In genomic region chr19:46483701-46484328, GRCm38 (mm10) we compare ENCODE assay signal across 9 mouse cellular contexts. TPM values are rescaled to one million over a fixed set of nuclear protein-coding genes. Genes with fewer than 3 reads are reported as not detected.
A peak's percentile ranks its signal among the peaks of the same experiment; 100 is the strongest.
DNase-seq lines count a peak whose midpoint lies in the region; ATAC-seq and TF ChIP-seq lines count a peak whose summit lies in the region.
"Had no signal": no experiment of that assay in that cellular context is flagged by ENCODE, and none has a peak within 500 bp of the region (broad histone marks: within the 10 kb centered on the region; RNA-seq: fewer than 3 reads in every experiment).

No protein-coding gene starts in this region.

- H3K9me3 ChIP-seq in forebrain, embryonic 16.5 days (ENCODE audit: control insufficient read depth, low read length) = no peaks in the 10 kb centered on the region
- H3K9me3 ChIP-seq: neural tube, embryonic 12.5 days had no signal

- no peak overlapping the region for H3K4me2 ChIP-seq in forebrain, embryonic 16.5 days (ENCODE audit: low read length)
- H3K4me2 ChIP-seq: neural tube, embryonic 12.5 days had no signal

- 0 out of 2 replicates have a peak, but pooled peaks cover 5% of the 10 kb centered on the region for H3K36me3 ChIP-seq in forebrain, embryonic 16.5 days (ENCODE audit: control insufficient read depth, insufficient read depth)

- TF ChIP-seq CTCF in bone marrow macrophage, adult 2 months (IDR thresholded peaks at IDR 0.05; ENCODE audit: low read depth, low read length) = no peak

- peak; percentile 55; the same call in 1 of the 2 replicates for ATAC-seq in forebrain, embryonic 16.5 days

- peaks cover 80% of the 10 kb centered on the region for H3K4me1 ChIP-seq in bone marrow macrophage, adult 2 months (ENCODE audit: control insufficient read depth, insufficient read depth, low read length)
- peaks cover 19% of the 10 kb centered on the region for H3K4me1 ChIP-seq in forebrain, embryonic 16.5 days (replicated peaks; ENCODE audit: control insufficient read depth, insufficient read depth, low read length)

- TF ChIP-seq POLR2A in bone marrow macrophage, adult 2 months (IDR thresholded peaks at IDR 0.05; ENCODE audit: borderline replicate concordance, low read depth, low read length) = no peak

- peak; percentile 55 for DNase-seq in layer of hippocampus, adult 11-12 months (ENCODE audit: low spot score)
- no peak for DNase-seq in layer of hippocampus, adult 9-10 months (ENCODE audit: low spot score)
- DNase-seq in kidney, adult 9 months = peak; percentile 76
- peak; percentile 36 for DNase-seq in lung, postnatal 14 days
- no peak for DNase-seq in yolk sac, embryonic 10.5 days (ENCODE audit: low spot score)
- no peak for DNase-seq in thymus, postnatal 14 days

- H3K27me3 ChIP-seq in forebrain, embryonic 16.5 days (replicated peaks; ENCODE audit: control insufficient read depth, insufficient read depth, low read length) = no peaks in the 10 kb centered on the region
- H3K27me3 ChIP-seq: neural tube, embryonic 12.5 days had no signal

- 48% methylated on average over 15 of the region's 15 CpGs for WGBS in forebrain, embryonic 16.5 days

- no peak overlapping the region for H3K9ac ChIP-seq in forebrain, embryonic 16.5 days (replicated peaks; ENCODE audit: low read depth, low read length)
- H3K9ac ChIP-seq: neural tube, embryonic 12.5 days had no signal

- peak overlapping the region; percentile 81 for H3K27ac ChIP-seq in bone marrow macrophage, adult 2 months (ENCODE audit: insufficient read depth, low read depth, low read length)
- H3K27ac ChIP-seq in forebrain, embryonic 16.5 days (ENCODE audit: low read length) = peak overlapping the region; percentile 77
- H3K27ac ChIP-seq: neural tube, embryonic 12.5 days had no signal

- H3K4me3 ChIP-seq in bone marrow macrophage, adult 2 months (ENCODE audit: insufficient read depth, low read length) = peak overlapping the region; percentile 19
- no peak overlapping the region for H3K4me3 ChIP-seq in forebrain, embryonic 16.5 days (replicated peaks; ENCODE audit: low read length)
- H3K4me3 ChIP-seq: neural tube, embryonic 12.5 days had no signal

RNA-seq across cellular contexts. Expression of gene Trim8, which starts 17.7 kb away (rescaled TPM):
- 66.3 and 69.0 TPM in 2 replicates for polyA plus RNA-seq in bone marrow macrophage, adult 2 months (2012; ENCODE audit: insufficient read depth, insufficient read length, missing spikeins)
- 24.5 and 27.7 TPM in 2 replicates for polyA plus RNA-seq in forebrain, embryonic 16.5 days (2015; fragmentation: Nextera tagmentation; extraction: Ambion mirVana)

Comparison
In these comparisons a context has a peak if more than half of its experiments do, and no peak if none do; other contexts are left out.
1. DNase-seq: peak in layer of hippocampus, adult 11-12 months (single experiment), kidney, adult 9 months (single experiment) and lung, postnatal 14 days (single experiment); none in layer of hippocampus, adult 9-10 months (single experiment), yolk sac, embryonic 10.5 days (single experiment) and thymus, postnatal 14 days (single experiment).